16 mouse cellular contexts compared by ENCODE assay signal in the genomic region with DNA sequence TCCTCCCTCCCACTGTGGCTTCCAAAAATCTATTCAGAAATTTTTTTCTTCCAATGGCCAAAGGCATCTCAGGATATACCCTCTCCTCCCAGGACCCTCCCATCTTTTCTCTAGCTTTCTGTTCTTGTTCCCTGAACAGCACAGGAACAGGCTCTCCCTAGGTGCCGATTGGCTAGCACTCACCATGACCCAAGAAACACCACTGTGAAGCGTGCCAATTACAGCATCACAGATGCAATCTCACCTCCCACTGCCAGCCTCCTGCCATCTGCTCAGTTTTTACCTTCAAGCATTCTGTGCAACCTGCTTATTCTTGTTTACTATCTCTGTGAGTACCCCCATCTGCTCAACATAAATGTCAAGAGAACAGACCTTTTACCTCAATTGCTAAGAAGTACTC.
A peak's percentile ranks its signal among the peaks of the same experiment; 100 is the strongest.
DNase-seq lines count a peak whose midpoint lies in the region; ATAC-seq and TF ChIP-seq lines count a peak whose summit lies in the region.
"Had no signal": no experiment of that assay in that cellular context is flagged by ENCODE, and none has a peak within 500 bp of the region (broad histone marks: within the 10 kb centered on the region; RNA-seq: fewer than 3 reads in every experiment).

No protein-coding gene starts in this region.

- no peak overlapping the region for H3K27ac ChIP-seq in hindbrain, postnatal 0 days
- no peak overlapping the region for H3K27ac ChIP-seq in hindbrain, embryonic 13.5 days
- H3K27ac ChIP-seq: layer of hippocampus, adult 2 months; limb, embryonic 15.5 days; macrophage; neural tube, embryonic 12.5 days had no signal

- DNase-seq in hindbrain, postnatal 0 days (ENCODE audit: low spot score) = peak; percentile 42
- DNase-seq in cerebellum, adult 11 months = peak; percentile 84
- DNase-seq in cerebellum, adult 9-10 months = peak; percentile 96
- peak; percentile 11 to 35 for DNase-seq in left cerebral cortex, postnatal 14 days (ENCODE audit: low spot score in 2 of 2)
- DNase-seq in retina, embryonic 14.5 days (ENCODE audit: low spot score) = no peak
- DNase-seq in urinary bladder, postnatal 4 days (ENCODE audit: low spot score in 2 of 2) = no peak
- DNase-seq: adrenal gland, postnatal 25 days; heart, adult 18-20 months; lung, adult 2 months; midbrain, embryonic 14.5 days had no signal

- no peak overlapping the region for H3K4me3 ChIP-seq in hindbrain, postnatal 0 days (ENCODE audit: low read length)
- H3K4me3 ChIP-seq in hindbrain, embryonic 13.5 days = no peak overlapping the region
- H3K4me3 ChIP-seq: layer of hippocampus, adult 2 months; limb, embryonic 15.5 days; neural tube, embryonic 12.5 days had no signal

- H3K27me3 ChIP-seq in hindbrain, postnatal 0 days (ENCODE audit: insufficient read depth, low read length) = no peaks in the 10 kb centered on the region
- H3K27me3 ChIP-seq in hindbrain, embryonic 13.5 days = no peaks in the 10 kb centered on the region
- H3K27me3 ChIP-seq: limb, embryonic 15.5 days; neural tube, embryonic 12.5 days had no signal

- no peak for TF ChIP-seq CTCF in hindbrain, postnatal 0 days (IDR thresholded peaks at IDR 0.05; ENCODE audit: low read depth)

- WGBS in hindbrain, postnatal 0 days = 61% methylated on average over 2 of the region's 2 CpGs
- 81% methylated on average over 2 of the region's 2 CpGs for WGBS in hindbrain, embryonic 13.5 days

- no peak overlapping the region for H3K4me2 ChIP-seq in hindbrain, postnatal 0 days (ENCODE audit: low read depth, low read length)
- H3K4me2 ChIP-seq in hindbrain, embryonic 13.5 days = no peak overlapping the region
- H3K4me2 ChIP-seq: limb, embryonic 15.5 days; neural tube, embryonic 12.5 days had no signal

- H3K9ac ChIP-seq in hindbrain, postnatal 0 days (replicated peaks; ENCODE audit: low read length) = no peak overlapping the region
- no peak overlapping the region for H3K9ac ChIP-seq in hindbrain, embryonic 13.5 days
- H3K9ac ChIP-seq: limb, embryonic 15.5 days; neural tube, embryonic 12.5 days had no signal

- ATAC-seq in hindbrain, postnatal 0 days = peak; percentile 40; the same call in 1 of the 2 replicates
- ATAC-seq in hindbrain, embryonic 13.5 days (ENCODE audit: low FRiP score) = no peak
- no peak for ATAC-seq in CD4-positive, CD25-positive, alpha-beta regulatory T cell, adult 4 months

- no peaks in the 10 kb centered on the region for H3K36me3 ChIP-seq in hindbrain, postnatal 0 days (ENCODE audit: insufficient read depth, low read length)
- no peaks in the 10 kb centered on the region for H3K36me3 ChIP-seq in hindbrain, embryonic 13.5 days
- H3K36me3 ChIP-seq: limb, embryonic 15.5 days; neural tube, embryonic 12.5 days had no signal

- no peaks in the 10 kb centered on the region for H3K4me1 ChIP-seq in hindbrain, postnatal 0 days (ENCODE audit: insufficient read depth, low read length)
- H3K4me1 ChIP-seq in hindbrain, embryonic 13.5 days (replicated peaks) = no peaks in the 10 kb centered on the region
- H3K4me1 ChIP-seq: limb, embryonic 15.5 days; neural tube, embryonic 12.5 days had no signal

- H3K9me3 ChIP-seq in hindbrain, postnatal 0 days (ENCODE audit: low read length) = no peaks in the 10 kb centered on the region
- 0 out of 2 replicates have a peak, but pooled peaks cover 7% of the 10 kb centered on the region for H3K9me3 ChIP-seq in hindbrain, embryonic 13.5 days
- H3K9me3 ChIP-seq: limb, embryonic 15.5 days; neural tube, embryonic 12.5 days had no signal

- intact Hi-C loops in left cerebral cortex, postnatal 14 days (cut with DNase I) = no loop called here

Comparison
In these comparisons a context has a peak if more than half of its experiments do, and no peak if none do; other contexts are left out.
1. DNase-seq: peak in hindbrain, postnatal 0 days (single experiment), cerebellum, adult 11 months (single experiment), cerebellum, adult 9-10 months (single experiment) and left cerebral cortex, postnatal 14 days (2 of 2); none in retina, embryonic 14.5 days (single experiment) and urinary bladder, postnatal 4 days (0 of 2).